Mouse (Mus musculus) stomach, adult 2 months (tissue): ENCODE data around the gene Ucp3. TPM values are rescaled to one million over a fixed set of nuclear protein-coding genes. Genes with fewer than 3 reads are reported as not detected.

ENCODE experiments used
- polyA plus RNA-seq: library from polyadenylated mRNA; depleted of rRNA; stranded (reverse); fragments of >200 nt; gene quantifications from 2 replicates; pipeline ENCODE4 v1.2.3, GENCODE M21; 2012; rRNA removed

Ucp3 gene
- 0.84 and 1.6 TPM in 2 replicates for polyA plus RNA-seq

GRCm38 (mm10) chr7:100472777-100473176 is at the start of gene Ucp3:
Ucp3 (plus strand) TSS chr7:100472990.

GRCm38 (mm10) chr7:100493117-100493483 is 20.3 kb downstream of the Ucp3 start, which contains the start of gene Ucp2:
Ucp2 (plus strand) TSS chr7:100493337.

DNA sequence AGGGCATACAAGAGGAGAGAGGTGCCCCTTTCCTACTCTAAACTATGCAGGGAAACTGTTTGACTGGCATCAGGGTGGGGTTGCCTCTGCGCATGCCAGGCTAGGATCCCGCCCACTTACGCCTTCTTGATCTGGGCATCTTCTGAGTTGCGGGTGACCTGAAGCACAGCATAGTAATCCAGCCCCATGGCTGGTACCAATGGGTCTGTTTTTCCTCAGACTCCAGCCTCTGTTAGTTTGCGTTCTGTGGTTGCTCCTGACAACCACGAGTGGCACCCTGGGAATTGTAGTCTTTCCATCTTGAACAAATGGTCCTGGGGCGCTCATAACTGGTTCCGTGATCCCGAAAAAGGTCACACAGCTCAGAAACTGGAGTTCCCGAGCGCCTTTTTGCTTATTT is 41.8 kb downstream of the Ucp3 start, which contains the start of gene Dnajb13:
Dnajb13 (minus strand) TSS at position 388 of the 400 bp plus-strand sequence.

Other genes starting within 250 kb of the Ucp3 start
- 1.2 and 1.3 TPM in 2 replicates for gene Pgm2l1, start 245.6 kb upstream of the Ucp3 start, polyA plus RNA-seq
- gene P4ha3, start 187.5 kb upstream of the Ucp3 start, polyA plus RNA-seq = 0.82 and 1.1 TPM in 2 replicates
- gene C2cd3, start 100.8 kb upstream of the Ucp3 start, polyA plus RNA-seq = 5.1 and 5.9 TPM in 2 replicates
- gene Ppme1, start 100.7 kb upstream of the Ucp3 start, polyA plus RNA-seq = 45.0 and 47.3 TPM in 2 replicates
- gene Ucp2, start 20.3 kb downstream of the Ucp3 start, polyA plus RNA-seq = 804 and 1,013 TPM in 2 replicates
- 0.12 and 0.16 TPM in 2 replicates for gene Dnajb13, start 42.0 kb downstream of the Ucp3 start, polyA plus RNA-seq
- gene Coa4, start 64.1 kb downstream of the Ucp3 start, polyA plus RNA-seq = 8.1 and 8.5 TPM in 2 replicates
- gene Rab6a, start 134.4 kb downstream of the Ucp3 start, polyA plus RNA-seq = 9.6 and 15.8 TPM in 2 replicates
- gene Mrpl48, start 135.3 kb downstream of the Ucp3 start, polyA plus RNA-seq = 2.4 and 4.5 TPM in 2 replicates
- 20.1 and 24.3 TPM in 2 replicates for gene Plekhb1, start 189.4 kb downstream of the Ucp3 start, polyA plus RNA-seq
- gene Fam168a, start 233.6 kb downstream of the Ucp3 start, polyA plus RNA-seq = 21.9 and 23.5 TPM in 2 replicates